Mouse (Mus musculus) liver, embryonic 15.5 days (tissue): ENCODE measurements around the gene Gm16253. TPM values are rescaled to one million over a fixed set of nuclear protein-coding genes. Genes with fewer than 3 reads are reported as not detected.

Experiments used
- ATAC-seq: fragments of 200-750 bp; cut with Nextera tagmentation; 2 replicates; pipeline ENCODE4 v1.8.0; 2017; ENCODE audit warnings: moderate number of reproducible peaks, mild to moderate bottlenecking, moderate library complexity; ENCODE audit not compliant: insufficient read depth
- H3K27ac ChIP-seq: fragments of 300-500 bp; sonication (generic); replicated peaks from 2 replicates; pipeline ENCODE4 v1.5.1; 2015; ENCODE audit warnings: mild to moderate bottlenecking, inconsistent platforms
- H3K27me3 ChIP-seq: fragments of 300-500 bp; sonication (generic); 2 replicates; pipeline ENCODE4 v1.6.1; 2015; ENCODE audit warnings: mild to moderate bottlenecking, inconsistent platforms
- H3K36me3 ChIP-seq: fragments of 300-500 bp; sonication (generic); replicated peaks from 2 replicates; pipeline ENCODE4 v1.6.1; 2015; ENCODE audit warnings: moderate library complexity, mild to moderate bottlenecking, inconsistent platforms
- H3K4me1 ChIP-seq: fragments of 300-500 bp; sonication (generic); replicated peaks from 2 replicates; pipeline ENCODE4 v1.6.1; 2015; ENCODE audit warnings: inconsistent platforms
- H3K4me2 ChIP-seq: fragments of 300-500 bp; sonication (generic); 2 replicates; pipeline ENCODE4 v1.6.1; 2015; ENCODE audit warnings: moderate library complexity, mild to moderate bottlenecking, inconsistent platforms
- H3K4me3 ChIP-seq: fragments of 300-500 bp; sonication (generic); replicated peaks from 2 replicates; pipeline ENCODE4 v1.5.1; 2015; ENCODE audit warnings: mild to moderate bottlenecking, inconsistent platforms
- H3K9ac ChIP-seq: fragments of 300-500 bp; sonication (generic); 2 replicates; pipeline ENCODE4 v1.6.1; 2015; ENCODE audit warnings: moderate library complexity, mild to moderate bottlenecking, inconsistent platforms
- H3K9me3 ChIP-seq: fragments of 300-500 bp; sonication (generic); replicated peaks from 2 replicates; pipeline ENCODE4 v1.6.1; 2016; ENCODE audit warnings: inconsistent platforms
- WGBS: fragments of 180-500 bp; shearing (Covaris S2); methylation state at CpG from one replicate; pipeline ENCODE4 v1.1.7; 2015; ENCODE audit warnings: mixed read lengths; ENCODE audit not compliant: insufficient replicate concordance; 5-methylcytosine and 5-hydroxymethylcytosine counted together
- polyA plus RNA-seq: library from polyadenylated mRNA; unstranded; fragments of >200 nt; fragmentation: Nextera tagmentation; extraction: Ambion mirVana; gene quantifications from 2 replicates; pipeline ENCODE4 v1.2.1, GENCODE M21; 2015

The Gm16253 gene
- polyA plus RNA-seq, 1 experiment from 2014 or later: 0.17 TPM

DNA sequence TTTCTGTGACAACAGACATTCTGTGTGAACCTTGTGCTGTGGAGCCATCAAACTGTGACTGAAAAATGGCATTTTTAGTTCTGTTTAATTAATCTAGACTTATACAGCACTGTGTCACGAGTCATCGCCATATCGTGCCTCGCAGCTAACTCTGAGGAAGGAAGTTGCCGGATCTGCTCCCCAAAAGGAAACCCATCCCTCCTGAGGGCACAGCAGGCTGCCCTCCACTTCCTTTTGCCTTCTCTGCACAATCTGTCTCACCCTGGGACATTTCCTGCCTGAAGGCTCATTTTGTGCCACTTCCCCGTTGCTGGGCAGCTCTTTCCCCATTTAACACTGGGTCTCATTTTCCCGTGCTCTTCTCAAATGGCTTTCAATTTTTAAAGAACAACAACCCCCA is 12.2 kb upstream of the Gm16253 start:
- peak; percentile 47 for ATAC-seq
- Histone ChIP-seq H3K9ac (peak overlapping the region; percentile 30; the same call in 1 of the 2 replicates), H3K9me3 (no peaks in the 10 kb centered on the region), H3K4me2 (peak overlapping the region; percentile 53), H3K4me3 (no peak overlapping the region), H3K27me3 (no peaks in the 10 kb centered on the region), H3K36me3 (peaks cover 19% of the 10 kb centered on the region), H3K27ac (peak overlapping the region; percentile 56), H3K4me1 (peaks cover 66% of the 10 kb centered on the region)
- 12% methylated on average over 7 of the region's 7 CpGs for WGBS

DNA sequence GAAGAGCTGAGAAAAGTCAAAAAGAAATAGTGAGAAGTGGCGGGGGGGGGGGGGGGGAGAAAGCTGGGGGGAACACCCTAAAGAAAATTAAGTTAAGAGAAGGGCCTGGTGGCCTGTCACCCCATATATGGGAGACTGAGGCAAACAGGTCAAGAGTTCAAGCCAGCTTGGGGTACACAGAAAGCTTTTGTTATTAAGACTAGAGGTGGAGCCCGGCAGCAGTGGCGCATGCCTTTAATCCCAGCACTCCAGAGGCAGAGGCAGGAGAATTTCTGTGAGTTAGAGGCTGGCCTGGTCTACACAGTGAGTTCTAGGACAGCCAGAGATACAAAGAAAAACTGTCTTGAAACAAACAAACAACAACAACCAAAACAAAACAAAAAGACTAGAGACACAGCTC is 11.7 kb upstream of the Gm16253 start:
- Histone ChIP-seq H3K4me3 (no peak overlapping the region), H3K4me1 (peaks cover 64% of the 10 kb centered on the region), H3K9me3 (no peaks in the 10 kb centered on the region), H3K27ac (peak overlapping the region; percentile 56), H3K36me3 (peaks cover 14% of the 10 kb centered on the region), H3K27me3 (no peaks in the 10 kb centered on the region), H3K9ac (no peak overlapping the region), H3K4me2 (peak overlapping the region; percentile 53)
- 51% methylated on average over 3 of the region's 3 CpGs for WGBS
- no peak for ATAC-seq

DNA sequence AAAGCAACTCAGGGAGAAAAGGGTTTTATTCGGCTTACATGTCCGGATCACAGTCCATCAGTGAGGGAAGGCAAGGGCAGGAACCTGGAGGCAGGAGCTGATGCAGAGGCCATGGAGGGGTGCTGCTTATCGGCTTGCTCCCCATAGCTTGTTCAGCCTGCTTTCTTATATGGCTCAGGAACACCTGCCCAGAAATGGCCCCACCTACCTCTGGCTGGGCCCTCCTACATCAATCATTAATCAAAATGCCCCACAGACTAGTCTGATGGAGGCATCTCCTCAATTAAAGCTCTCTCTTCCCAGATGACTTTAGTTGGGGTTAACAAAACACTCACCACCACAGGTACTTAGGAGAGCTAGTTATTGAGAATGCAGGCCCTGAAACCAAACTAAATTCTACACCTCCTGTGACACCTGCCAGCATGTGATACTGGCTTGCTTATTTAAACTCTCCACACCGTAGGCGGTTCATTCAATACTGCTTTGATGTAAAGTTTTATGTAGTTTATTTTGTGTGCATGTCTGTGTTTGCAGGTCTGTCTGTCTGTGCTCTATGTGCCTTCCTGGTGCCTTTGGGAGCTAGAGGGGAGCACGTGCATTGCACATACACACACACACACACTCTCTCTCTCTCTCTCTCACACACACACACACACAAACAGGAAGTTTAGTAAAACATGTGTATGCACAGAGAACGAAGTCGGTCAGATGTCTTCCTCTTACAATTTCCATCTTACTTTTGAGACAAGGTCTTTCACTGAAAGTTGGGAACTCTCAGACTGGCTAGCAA is 9.9 kb upstream of the Gm16253 start:
- H3K4me2 ChIP-seq: no peak overlapping the region
- no peaks in the 10 kb centered on the region for H3K36me3 ChIP-seq
- peaks cover 55% of the 10 kb centered on the region for H3K4me1 ChIP-seq
- no peak overlapping the region for H3K27ac ChIP-seq
- H3K27me3 ChIP-seq: no peaks in the 10 kb centered on the region
- no peak overlapping the region for H3K9ac ChIP-seq
- WGBS: 58% methylated on average over 8 of the region's 8 CpGs
- H3K4me3 ChIP-seq: no peak overlapping the region
- no peaks in the 10 kb centered on the region for H3K9me3 ChIP-seq
- ATAC-seq: no peak

DNA sequence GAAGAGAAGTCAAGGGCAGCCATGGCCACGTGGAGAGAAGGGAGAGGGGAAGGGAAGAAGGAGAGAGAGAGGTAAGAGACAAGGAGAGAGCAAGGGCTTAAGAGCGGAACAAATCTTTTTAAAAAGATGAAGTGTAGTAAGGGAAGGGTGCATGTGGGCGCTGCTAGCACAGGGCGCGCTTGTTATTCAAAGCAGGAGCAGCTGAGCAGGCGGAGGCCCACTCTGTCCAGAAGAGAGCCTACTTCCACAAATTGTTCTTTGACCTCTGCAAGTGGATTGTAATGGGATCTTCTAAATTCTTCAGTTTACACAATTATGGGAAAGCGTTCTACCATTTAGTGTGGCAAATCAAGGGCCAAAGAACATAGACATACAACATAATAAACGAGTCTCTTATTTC is 8.2 kb upstream of the Gm16253 start:
- Histone ChIP-seq H3K9me3 (no peaks in the 10 kb centered on the region), H3K27me3 (no peaks in the 10 kb centered on the region), H3K27ac (no peak overlapping the region), H3K4me3 (no peak overlapping the region), H3K9ac (no peak overlapping the region), H3K4me1 (peaks cover 56% of the 10 kb centered on the region), H3K4me2 (no peak overlapping the region), H3K36me3 (no peaks in the 10 kb centered on the region)
- 72% methylated on average over 8 of the region's 8 CpGs for WGBS
- no peak for ATAC-seq

DNA sequence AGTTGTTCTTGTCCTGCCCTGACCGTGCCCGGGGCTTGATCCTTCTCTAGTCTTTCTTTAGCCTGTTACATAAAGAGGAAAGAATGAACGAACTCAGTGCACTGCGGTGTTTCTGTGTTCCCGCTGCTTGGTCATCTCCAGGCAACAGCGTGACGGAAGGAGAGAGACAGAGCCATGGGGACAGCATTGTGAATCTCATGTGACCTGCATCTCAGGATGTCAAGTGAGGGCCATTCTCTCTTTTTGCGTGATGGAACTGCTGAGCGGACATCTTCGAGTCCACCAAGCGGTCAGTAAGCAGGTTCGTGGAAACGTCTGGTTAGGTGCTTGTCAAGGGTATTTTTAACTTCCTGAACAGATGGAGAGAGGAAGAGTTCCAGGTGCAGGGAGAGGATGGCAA is 7.3 kb upstream of the Gm16253 start:
- Histone ChIP-seq H3K9ac (no peak overlapping the region), H3K27ac (no peak overlapping the region), H3K36me3 (no peaks in the 10 kb centered on the region), H3K4me1 (peaks cover 56% of the 10 kb centered on the region), H3K27me3 (no peaks in the 10 kb centered on the region), H3K9me3 (no peaks in the 10 kb centered on the region), H3K4me2 (no peak overlapping the region), H3K4me3 (no peak overlapping the region)
- WGBS: 82% methylated on average over 13 of the region's 13 CpGs
- no peak for ATAC-seq

DNA sequence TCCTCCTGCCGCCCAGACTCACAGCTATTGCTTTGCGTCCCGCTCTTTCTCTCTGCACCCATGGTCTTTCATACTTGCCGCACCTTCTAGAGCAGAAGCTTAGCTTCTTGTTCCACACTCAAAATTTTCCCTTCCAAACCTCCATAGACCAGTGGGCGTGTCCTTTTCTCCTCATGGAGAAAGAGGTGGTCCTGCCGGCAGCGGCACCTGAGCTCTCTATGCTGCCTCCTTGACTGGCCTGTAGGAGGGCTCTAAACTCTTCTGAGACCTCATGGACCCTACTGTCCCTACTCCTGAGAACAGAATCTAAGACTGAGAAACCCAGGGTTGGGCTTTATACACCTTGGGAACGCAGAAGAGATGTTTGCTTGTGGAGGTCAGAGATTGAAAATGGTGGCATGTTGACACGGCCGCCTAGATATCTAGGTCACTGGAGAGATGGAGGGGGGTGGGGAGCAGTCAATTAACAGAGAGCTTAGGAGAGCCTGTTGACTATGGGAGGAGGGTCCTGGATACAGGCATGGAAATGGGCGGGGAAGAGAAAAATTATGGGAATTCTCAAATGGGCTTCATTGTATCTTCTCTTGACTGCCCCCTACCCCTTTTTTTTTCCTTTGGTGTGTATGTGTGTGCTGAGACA is 6.7 kb upstream of the Gm16253 start:
- H3K27me3 ChIP-seq: no peaks in the 10 kb centered on the region
- H3K4me3 ChIP-seq: no peak overlapping the region
- no peak overlapping the region for H3K9ac ChIP-seq
- no peak for ATAC-seq
- H3K36me3 ChIP-seq: no peaks in the 10 kb centered on the region
- H3K4me1 ChIP-seq: peaks cover 52% of the 10 kb centered on the region
- 0 out of 2 replicates have a peak overlapping the region, but pooled peaks have one; percentile 10 for H3K27ac ChIP-seq
- no peaks in the 10 kb centered on the region for H3K9me3 ChIP-seq
- H3K4me2 ChIP-seq: no peak overlapping the region
- 68% methylated on average over 11 of the region's 11 CpGs for WGBS

DNA sequence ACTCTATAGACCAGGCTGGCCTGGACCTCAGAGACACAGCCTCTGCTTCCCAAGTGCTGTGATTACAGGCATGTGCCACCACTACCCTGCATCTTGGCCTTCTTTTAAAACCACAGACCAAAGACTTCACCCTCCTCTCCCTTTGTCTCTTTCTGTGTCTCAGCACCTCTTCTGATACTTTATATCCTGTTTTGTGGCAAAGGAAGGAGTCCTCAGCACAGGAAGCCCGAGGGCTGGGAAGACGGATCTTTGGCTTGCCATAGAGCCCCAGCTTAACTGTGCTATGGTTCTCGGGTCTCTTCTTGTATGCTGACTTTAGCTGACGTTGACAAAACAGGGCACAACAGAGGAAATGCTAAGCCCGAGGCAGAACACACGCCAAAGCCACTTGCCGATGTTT is 6.1 kb upstream of the Gm16253 start:
- WGBS: 38% methylated on average over 7 of the region's 7 CpGs
- H3K27me3 ChIP-seq: no peaks in the 10 kb centered on the region
- H3K27ac ChIP-seq: peak overlapping the region; percentile 10; the same call in 1 of the 2 replicates
- no peak overlapping the region for H3K4me2 ChIP-seq
- no peaks in the 10 kb centered on the region for H3K9me3 ChIP-seq
- peaks cover 53% of the 10 kb centered on the region for H3K4me1 ChIP-seq
- H3K4me3 ChIP-seq: no peak overlapping the region
- ATAC-seq: no peak
- H3K9ac ChIP-seq: no peak overlapping the region
- no peaks in the 10 kb centered on the region for H3K36me3 ChIP-seq

DNA sequence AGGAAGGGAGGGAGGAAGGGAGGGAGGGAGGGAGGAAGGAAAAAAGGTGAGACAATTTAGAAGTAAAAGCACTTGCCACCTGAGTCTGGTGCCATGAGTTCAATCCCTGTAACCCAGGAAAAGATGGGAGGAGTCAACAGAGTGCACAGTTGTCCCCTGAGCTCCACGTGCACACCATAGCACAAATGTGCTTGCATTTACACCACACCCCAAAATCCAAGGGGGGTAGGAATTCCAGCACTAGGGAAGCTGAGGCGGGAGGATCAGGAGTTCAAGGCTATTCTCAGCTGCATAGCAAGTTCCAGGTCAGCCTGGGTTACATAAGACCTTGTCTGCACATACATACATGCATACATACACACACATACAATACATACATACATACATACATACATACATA is 5.4 kb upstream of the Gm16253 start:
- WGBS: 49% methylated on average over 2 of the region's 2 CpGs
- H3K27ac ChIP-seq: peak overlapping the region; percentile 0
- no peaks in the 10 kb centered on the region for H3K36me3 ChIP-seq
- no peaks in the 10 kb centered on the region for H3K9me3 ChIP-seq
- ATAC-seq: no peak
- no peak overlapping the region for H3K4me2 ChIP-seq
- no peak overlapping the region for H3K4me3 ChIP-seq
- H3K9ac ChIP-seq: no peak overlapping the region
- H3K4me1 ChIP-seq: peaks cover 54% of the 10 kb centered on the region
- no peaks in the 10 kb centered on the region for H3K27me3 ChIP-seq

DNA sequence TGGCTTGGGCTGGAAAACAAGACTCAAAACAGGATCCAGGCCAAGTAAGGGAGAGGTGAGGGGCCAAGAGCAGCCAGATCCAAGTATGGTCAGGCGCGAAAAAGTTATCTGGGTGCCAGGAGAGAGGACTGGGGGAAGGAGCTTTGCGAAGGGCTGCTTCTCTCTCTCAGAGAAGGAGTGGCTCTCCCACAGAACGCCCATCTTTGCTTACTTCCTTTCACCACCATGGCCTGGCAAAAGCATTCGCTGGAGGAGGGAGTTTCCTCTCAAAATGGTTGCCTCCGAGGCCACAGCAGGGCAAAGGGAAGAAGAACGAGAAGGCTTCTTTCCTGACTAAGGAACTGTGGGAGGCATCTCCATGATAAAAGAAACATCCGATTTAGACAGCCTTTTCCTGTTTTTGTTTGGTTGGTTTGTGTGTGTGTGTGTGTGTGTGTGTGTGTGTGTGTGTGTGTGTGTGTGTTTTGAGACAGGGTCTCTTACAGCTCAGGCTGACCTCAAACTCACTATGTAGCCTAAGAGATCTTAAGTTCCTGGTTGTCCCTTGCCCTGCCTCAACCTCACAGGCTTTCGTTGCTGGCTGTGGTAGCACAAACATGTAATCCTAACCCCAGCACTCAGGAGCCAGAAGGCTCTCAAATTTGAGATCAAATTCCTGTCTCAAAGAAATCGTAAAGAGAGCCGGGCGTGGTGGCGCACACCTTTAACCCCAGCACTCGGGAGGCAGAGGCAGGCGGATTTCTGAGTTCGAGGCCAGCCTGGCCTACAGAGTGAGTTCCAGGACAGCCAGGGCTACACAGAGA is 4.7 kb upstream of the Gm16253 start:
- WGBS: 50% methylated on average over 16 of the region's 16 CpGs

DNA sequence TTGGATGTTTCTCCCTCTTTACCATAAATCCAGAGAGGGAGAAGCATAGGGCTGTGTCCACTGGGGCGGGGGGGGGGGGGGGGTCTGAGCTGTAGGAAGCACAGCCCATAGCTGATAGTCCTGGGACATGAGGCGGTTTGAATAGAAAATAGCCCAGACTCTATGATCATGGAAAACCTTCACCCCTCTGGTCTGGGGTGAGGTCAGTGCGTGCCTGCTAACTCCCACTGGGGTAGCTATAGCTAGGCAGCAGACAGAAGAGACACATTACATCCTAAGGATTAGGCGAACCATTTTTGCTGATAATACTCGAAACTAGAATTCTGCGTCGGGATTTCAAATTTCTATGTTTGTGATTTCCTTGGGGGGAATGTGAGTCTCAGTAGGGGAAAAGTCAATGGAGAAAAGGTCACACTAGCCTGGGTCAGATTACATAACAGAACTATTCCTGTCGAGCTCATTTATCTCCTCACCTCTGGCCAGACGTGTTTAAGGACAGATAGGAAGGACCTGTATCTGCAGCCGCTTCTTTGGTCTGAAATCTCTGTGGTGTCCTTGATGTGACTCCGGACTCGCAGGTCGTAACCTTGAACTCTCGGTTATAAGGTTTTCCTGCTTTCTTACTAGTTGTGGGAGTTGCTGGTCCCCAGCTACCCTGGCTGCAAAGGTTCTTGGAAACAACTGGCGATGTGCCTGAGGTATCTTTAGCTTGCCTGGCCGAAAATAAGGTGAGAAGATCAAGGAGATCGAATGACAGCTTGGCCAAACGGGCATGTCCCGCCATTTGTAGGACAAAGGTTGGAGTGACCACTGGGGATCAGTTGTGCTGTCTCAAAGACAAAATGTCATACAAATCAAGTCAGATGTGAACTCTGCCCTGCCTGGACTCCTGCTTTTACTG is 2.9 kb upstream of the Gm16253 start:
- Histone ChIP-seq H3K9me3 (no peaks in the 10 kb centered on the region), H3K4me1 (peaks cover 54% of the 10 kb centered on the region), H3K27ac (peak overlapping the region; percentile 3; the same call in 1 of the 2 replicates), H3K4me2 (no peak overlapping the region), H3K9ac (no peak overlapping the region), H3K36me3 (no peaks in the 10 kb centered on the region), H3K4me3 (no peak overlapping the region), H3K27me3 (no peaks in the 10 kb centered on the region)
- ATAC-seq: no peak
- 57% methylated on average over 19 of the region's 19 CpGs for WGBS

More for the DNA sequence above, 4.7 kb upstream of the Gm16253 start:
- ATAC-seq: no peak
- H3K4me2 ChIP-seq: no peak overlapping the region
- no peaks in the 10 kb centered on the region for H3K27me3 ChIP-seq
- H3K27ac ChIP-seq: peak overlapping the region; percentile 0
- no peaks in the 10 kb centered on the region for H3K9me3 ChIP-seq
- H3K4me3 ChIP-seq: no peak overlapping the region
- no peak overlapping the region for H3K9ac ChIP-seq
- H3K4me1 ChIP-seq: peaks cover 54% of the 10 kb centered on the region
- H3K36me3 ChIP-seq: no peaks in the 10 kb centered on the region
